Mouse (Mus musculus) liver, embryonic 11.5 days (tissue): ENCODE measurements at regions not wholly inside any gene's neighbourhood (a gene's known extent, or its start where the extent isn't known, plus 50 kb on each side); places are given as distances from the start of the nearest gene placed in this dataset.

ENCODE experiments used
- ATAC-seq: fragments of 200-750 bp; cut with Nextera tagmentation; replicated peaks from 2 replicates; pipeline ENCODE4 v1.8.0; 2017; ENCODE audit warnings: moderate number of reproducible peaks, mild to moderate bottlenecking, moderate TSS enrichment, moderate library complexity; ENCODE audit not compliant: low FRiP score
- DNase-seq: peaks from one replicate; pipeline ENCODE4 v3.0.0-alpha.2; 2017; ENCODE audit warnings: low spot score
- H3K27ac ChIP-seq: fragments of 300-500 bp; sonication (generic); 2 replicates; pipeline ENCODE4 v1.5.1; 2014; ENCODE audit warnings: mild to moderate bottlenecking, low read depth, low read length, control low read depth
- H3K27me3 ChIP-seq: fragments of 300-500 bp; sonication (generic); replicated peaks from 2 replicates; pipeline ENCODE4 v1.6.1; 2014; ENCODE audit warnings: low read length, mixed read lengths; ENCODE audit not compliant: control insufficient read depth, insufficient read depth
- H3K36me3 ChIP-seq: fragments of 300-500 bp; sonication (generic); 2 replicates; pipeline ENCODE4 v1.6.1; 2014; ENCODE audit warnings: mild to moderate bottlenecking, low read length, moderate library complexity, mixed read lengths; ENCODE audit not compliant: control insufficient read depth, insufficient read depth
- H3K4me1 ChIP-seq: fragments of 300-500 bp; sonication (generic); replicated peaks from 2 replicates; pipeline ENCODE4 v1.6.1; 2014; ENCODE audit warnings: low read length, mixed read lengths; ENCODE audit not compliant: control insufficient read depth, insufficient read depth
- H3K4me2 ChIP-seq: fragments of 300-500 bp; sonication (generic); 2 replicates; pipeline ENCODE4 v1.6.1; 2014; ENCODE audit warnings: mild to moderate bottlenecking, control low read depth, moderate library complexity
- H3K4me3 ChIP-seq: fragments of 300-500 bp; sonication (generic); 2 replicates; pipeline ENCODE4 v1.5.1; 2014; ENCODE audit warnings: low read depth, low read length, control low read depth
- H3K9ac ChIP-seq: fragments of 300-500 bp; sonication (generic); 2 replicates; pipeline ENCODE4 v1.6.1; 2014; ENCODE audit warnings: low read depth, low read length, control low read depth
- H3K9me3 ChIP-seq: fragments of 300-500 bp; sonication (generic); 2 replicates; pipeline ENCODE4 v1.6.1; 2016; ENCODE audit warnings: low read length, inconsistent platforms, mixed read lengths; ENCODE audit not compliant: control insufficient read depth
- WGBS: fragments of 180-500 bp; shearing (Covaris S2); extraction: QIAGEN DNeasy Blood & Tissue Kit; methylation state at CpG from one replicate; pipeline ENCODE4 v1.1.7; 2014; 5-methylcytosine and 5-hydroxymethylcytosine counted together

- Histone ChIP-seq H3K4me3 (no peak overlapping the region), H3K9ac (no peak overlapping the region), H3K36me3 (no peaks in the 10 kb centered on the region), H3K9me3 (no peaks in the 10 kb centered on the region), H3K4me1 (no peaks in the 10 kb centered on the region), H3K27ac (no peak overlapping the region), H3K27me3 (no peaks in the 10 kb centered on the region), H3K4me2 (no peak overlapping the region)
- DNase-seq (no peak), ATAC-seq (no peak)
- 73% methylated on average over 5 of the region's 5 CpGs for WGBS
These were observed 218.7 kb upstream of the Fam19a5 start for GRCm38 (mm10) chr15:87325389-87325788.

GRCm38 (mm10) chr15:87326281-87326680 is 217.8 kb upstream of the Fam19a5 start:
- WGBS = 74% methylated on average over 6 of the region's 6 CpGs
- no peak overlapping the region for H3K4me2 ChIP-seq
- no peak for DNase-seq
- no peak overlapping the region for H3K4me3 ChIP-seq
- ATAC-seq = no peak
- H3K27ac ChIP-seq = no peak overlapping the region
- no peaks in the 10 kb centered on the region for H3K4me1 ChIP-seq
- H3K9me3 ChIP-seq = no peaks in the 10 kb centered on the region
- H3K9ac ChIP-seq = no peak overlapping the region
- no peaks in the 10 kb centered on the region for H3K27me3 ChIP-seq
- no peaks in the 10 kb centered on the region for H3K36me3 ChIP-seq

GRCm38 (mm10) chr15:87332441-87332840 is 211.7 kb upstream of the Fam19a5 start:
- Histone ChIP-seq H3K27ac (no peak overlapping the region), H3K27me3 (no peaks in the 10 kb centered on the region), H3K9me3 (no peaks in the 10 kb centered on the region), H3K36me3 (no peaks in the 10 kb centered on the region), H3K9ac (no peak overlapping the region), H3K4me3 (no peak overlapping the region), H3K4me1 (no peaks in the 10 kb centered on the region), H3K4me2 (no peak overlapping the region)
- WGBS = 61% methylated on average over 3 of the region's 3 CpGs
- DNase-seq = no peak
- no peak for ATAC-seq

- 80% methylated on average over 4 of the region's 4 CpGs for WGBS
- H3K36me3 ChIP-seq = no peaks in the 10 kb centered on the region
- no peak overlapping the region for H3K27ac ChIP-seq
These were observed 210.6 kb upstream of the Fam19a5 start for GRCm38 (mm10) chr15:87333527-87333926.

GRCm38 (mm10) chr15:87334430-87334829 is 209.7 kb upstream of the Fam19a5 start:
- Histone ChIP-seq H3K4me2 (no peak overlapping the region), H3K4me1 (no peaks in the 10 kb centered on the region), H3K36me3 (no peaks in the 10 kb centered on the region), H3K27ac (no peak overlapping the region), H3K9ac (no peak overlapping the region), H3K9me3 (no peaks in the 10 kb centered on the region), H3K27me3 (no peaks in the 10 kb centered on the region), H3K4me3 (no peak overlapping the region)
- ATAC-seq (no peak), DNase-seq (no peak)
- 61% methylated on average over 4 of the region's 4 CpGs for WGBS

More at GRCm38 (mm10) chr15:87333527-87333926, 210.6 kb upstream of the Fam19a5 start:
- no peaks in the 10 kb centered on the region for H3K4me1 ChIP-seq
- no peaks in the 10 kb centered on the region for H3K9me3 ChIP-seq
- H3K4me3 ChIP-seq = no peak overlapping the region
- no peak for DNase-seq
- H3K4me2 ChIP-seq = no peak overlapping the region
- no peak for ATAC-seq
- no peaks in the 10 kb centered on the region for H3K27me3 ChIP-seq
- no peak overlapping the region for H3K9ac ChIP-seq

GRCm38 (mm10) chr15:87335324-87335723 is 208.8 kb upstream of the Fam19a5 start:
- no peak overlapping the region for H3K9ac ChIP-seq
- H3K36me3 ChIP-seq = no peaks in the 10 kb centered on the region
- no peak overlapping the region for H3K4me3 ChIP-seq
- 79% methylated on average over 4 of the region's 4 CpGs for WGBS
- H3K4me2 ChIP-seq = no peak overlapping the region
- ATAC-seq = no peak
- no peak overlapping the region for H3K27ac ChIP-seq
- no peaks in the 10 kb centered on the region for H3K9me3 ChIP-seq
- no peaks in the 10 kb centered on the region for H3K27me3 ChIP-seq
- no peaks in the 10 kb centered on the region for H3K4me1 ChIP-seq
- DNase-seq = no peak

GRCm38 (mm10) chr15:87335737-87336136 is 208.4 kb upstream of the Fam19a5 start:
- WGBS = 89% methylated on average over 11 of the region's 11 CpGs
- DNase-seq = no peak
- H3K9me3 ChIP-seq = no peaks in the 10 kb centered on the region

GRCm38 (mm10) chr15:87339904-87340303 is 204.2 kb upstream of the Fam19a5 start:
- H3K9me3 ChIP-seq = no peaks in the 10 kb centered on the region
- DNase-seq (no peak), ATAC-seq (no peak)
- H3K36me3 ChIP-seq = no peaks in the 10 kb centered on the region
- no peaks in the 10 kb centered on the region for H3K27me3 ChIP-seq
- no peak overlapping the region for H3K27ac ChIP-seq
- 63% methylated on average over 3 of the region's 3 CpGs for WGBS
- no peak overlapping the region for H3K4me3 ChIP-seq
- H3K4me1 ChIP-seq = no peaks in the 10 kb centered on the region
- no peak overlapping the region for H3K9ac ChIP-seq
- H3K4me2 ChIP-seq = no peak overlapping the region

More at GRCm38 (mm10) chr15:87335737-87336136, 208.4 kb upstream of the Fam19a5 start:
- H3K4me3 ChIP-seq = no peak overlapping the region
- no peaks in the 10 kb centered on the region for H3K27me3 ChIP-seq
- no peaks in the 10 kb centered on the region for H3K36me3 ChIP-seq
- H3K4me1 ChIP-seq = no peaks in the 10 kb centered on the region
- H3K9ac ChIP-seq = no peak overlapping the region
- H3K27ac ChIP-seq = no peak overlapping the region
- no peak for ATAC-seq
- no peak overlapping the region for H3K4me2 ChIP-seq

GRCm38 (mm10) chr15:87342656-87343055 is 201.4 kb upstream of the Fam19a5 start:
- no peaks in the 10 kb centered on the region for H3K27me3 ChIP-seq
- no peak overlapping the region for H3K4me3 ChIP-seq
- no peak for DNase-seq
- no peak for ATAC-seq
- no peak overlapping the region for H3K9ac ChIP-seq
- H3K27ac ChIP-seq = no peak overlapping the region
- WGBS = 57% methylated on average over 1 of the region's 1 CpGs
- H3K4me2 ChIP-seq = no peak overlapping the region
- H3K4me1 ChIP-seq = no peaks in the 10 kb centered on the region
- H3K36me3 ChIP-seq = no peaks in the 10 kb centered on the region
- H3K9me3 ChIP-seq = no peaks in the 10 kb centered on the region
